Mouse (Mus musculus) testis, adult 2 months (tissue): Measurements from ENCODE around the gene Ccm2l.
A peak's percentile ranks its signal among the peaks of the same experiment; 100 is the strongest.

ENCODE experiments used
- CTCF ChIP-seq: fragments of 200-500 bp; IDR thresholded peaks from 2 replicates; pipeline ENCODE4 v1.5.1; 2012; ENCODE audit warnings: low read depth, mild to moderate bottlenecking, inconsistent platforms, low read length, moderate library complexity; ENCODE audit not compliant: control insufficient read depth, insufficient read depth, insufficient replicate concordance
- POLR2A ChIP-seq: fragments of 200-500 bp; IDR thresholded peaks from 2 replicates; pipeline ENCODE4 v1.6.1; 2012; ENCODE audit warnings: low read depth, mild to moderate bottlenecking, inconsistent platforms, low read length, moderate library complexity; ENCODE audit not compliant: control insufficient read depth

DNA sequence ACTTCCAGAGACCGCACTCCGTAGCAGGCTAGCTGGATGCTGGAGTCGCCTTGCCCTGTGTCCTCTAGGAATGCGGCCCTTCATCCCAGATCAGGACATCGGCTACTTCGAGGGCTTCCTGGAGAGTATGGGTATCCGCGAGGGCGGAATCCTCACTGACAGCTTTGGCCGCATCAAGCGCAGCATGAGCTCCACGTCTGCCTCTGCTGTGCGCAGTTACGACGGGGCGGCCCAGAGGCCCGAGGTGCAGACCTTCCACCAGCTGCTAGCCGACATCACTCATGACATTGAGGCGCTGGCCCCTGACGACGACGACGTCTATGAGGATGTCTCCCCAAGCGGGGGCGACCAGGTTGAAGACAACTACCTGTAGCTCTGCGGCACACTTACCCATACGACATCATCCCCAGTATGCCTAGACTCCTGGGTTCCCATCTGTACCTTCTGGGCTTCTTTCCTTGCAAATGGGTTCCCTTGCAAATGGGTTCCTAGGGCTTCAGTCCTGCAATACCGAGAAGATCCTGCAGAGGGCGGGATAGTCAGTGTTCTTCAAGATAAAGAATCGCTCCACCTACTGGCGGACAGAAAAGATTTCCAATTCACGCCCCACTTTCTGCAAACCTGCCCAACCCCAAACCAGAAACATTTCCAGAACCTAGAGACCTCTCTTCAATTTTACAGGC, 15.2 kb downstream of the Ccm2l start:
- TF ChIP-seq POLR2A (no peak), CTCF (peak; percentile 51; the same call in 1 of the 2 replicates)
